Mouse (Mus musculus): ENCODE measurements around the gene Tspo. TPM values are rescaled to one million over a fixed set of nuclear protein-coding genes. Genes with fewer than 3 reads are reported as not detected.
A peak's percentile ranks its signal among the peaks of the same experiment; 100 is the strongest.

Gene Tspo
- total RNA-seq, 2 experiments from 2014 or later, result 395 to 578 TPM

DNA sequence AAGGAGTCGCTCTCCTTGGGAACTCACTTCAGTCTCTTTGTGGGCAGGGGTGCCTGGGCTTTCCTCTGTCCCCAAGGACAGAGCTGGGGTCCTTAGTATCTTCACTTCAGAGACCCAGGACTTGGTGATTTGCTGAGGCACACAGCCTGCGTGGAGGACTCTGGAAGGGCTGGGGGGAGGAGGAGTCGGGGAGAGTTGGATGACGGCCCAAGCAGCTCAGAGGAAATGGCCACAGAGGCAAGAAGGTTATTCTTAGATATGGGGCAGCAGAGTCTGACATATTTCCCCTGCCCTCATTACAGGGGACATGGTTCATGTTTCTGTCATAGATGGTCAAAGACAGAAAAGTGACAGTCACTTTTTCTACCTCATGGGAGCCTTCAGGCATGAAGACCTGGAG, 23.5 kb upstream of the Tspo start:
- DNase-seq (ENCODE audit: low spot score in 2 of 2), result no peak

DNA sequence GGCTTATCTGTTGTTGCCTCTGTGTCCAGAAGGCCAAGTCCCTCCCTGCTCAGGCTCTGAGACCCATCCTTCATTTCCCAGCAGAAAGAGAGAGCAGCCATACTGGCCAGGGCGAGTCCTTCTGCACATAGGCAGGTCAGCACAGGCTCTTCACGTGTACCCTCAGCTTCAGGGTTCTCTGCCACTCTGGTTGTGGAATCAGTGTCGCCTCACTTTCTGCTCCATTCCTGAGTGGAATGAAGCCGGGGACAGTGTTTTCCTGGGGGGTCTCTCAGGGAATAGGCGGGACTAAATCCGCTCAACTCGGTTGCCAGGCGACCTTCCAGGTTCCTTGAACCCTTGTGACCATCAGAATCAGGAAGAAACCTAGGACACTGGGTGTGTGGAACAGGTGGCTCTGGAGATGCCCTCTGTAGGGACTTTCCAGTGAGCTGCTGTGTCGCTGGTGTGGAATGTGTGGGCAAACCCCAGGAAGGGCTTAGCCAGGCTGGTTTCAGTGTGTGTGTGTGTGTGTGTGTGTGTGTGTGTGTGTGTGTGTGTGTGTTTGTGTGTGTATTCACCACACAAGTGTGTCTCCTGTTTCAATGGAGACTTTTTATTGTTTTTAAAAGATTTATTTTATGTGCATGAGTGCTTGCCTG, 21.6 kb upstream of the Tspo start:
- DNase-seq (ENCODE audit: low spot score in 2 of 2), result no peak

DNA sequence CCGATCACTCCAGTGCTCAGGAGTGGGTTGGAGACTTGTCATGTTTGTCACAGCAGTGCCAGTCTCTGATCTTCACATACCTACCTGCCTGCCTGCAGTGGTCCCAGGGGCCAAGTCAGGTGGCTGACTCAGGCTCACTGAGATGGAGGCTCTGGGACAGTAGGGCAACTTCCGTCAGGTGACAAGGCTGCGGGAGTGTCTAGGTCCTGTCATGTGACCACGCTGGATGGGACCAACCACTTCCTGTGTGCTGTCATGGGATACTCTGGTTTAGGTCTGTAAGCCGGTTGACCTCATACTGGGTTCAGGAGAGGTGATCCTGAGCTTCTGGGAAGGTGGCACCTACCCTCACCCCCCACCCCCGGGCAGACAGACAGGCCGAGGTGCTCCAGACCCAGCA, 17.4 kb upstream of the Tspo start:
- no peak for DNase-seq (ENCODE audit: low spot score in 2 of 2)

DNA sequence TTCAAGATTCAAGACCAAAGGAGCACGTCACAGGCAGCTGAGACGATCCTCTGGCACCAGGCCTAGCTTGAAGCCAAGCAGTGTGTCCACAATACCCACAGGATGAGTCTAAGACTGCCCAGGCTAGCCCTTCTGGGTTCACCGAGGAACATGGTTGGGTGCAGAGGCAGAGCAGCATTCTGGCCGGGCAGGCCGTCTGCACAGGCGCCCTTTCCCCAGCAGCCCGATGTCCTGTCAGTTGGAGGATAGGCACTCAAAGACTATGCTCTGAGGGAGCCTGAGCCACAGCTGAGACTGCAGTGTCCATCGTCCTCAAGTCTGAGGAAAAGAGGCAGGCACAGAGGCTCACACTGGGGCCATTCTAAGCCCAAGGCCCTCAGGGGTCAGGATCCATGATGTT, 16.2 kb upstream of the Tspo start:
- DNase-seq (ENCODE audit: low spot score in 2 of 2), result no peak

DNA sequence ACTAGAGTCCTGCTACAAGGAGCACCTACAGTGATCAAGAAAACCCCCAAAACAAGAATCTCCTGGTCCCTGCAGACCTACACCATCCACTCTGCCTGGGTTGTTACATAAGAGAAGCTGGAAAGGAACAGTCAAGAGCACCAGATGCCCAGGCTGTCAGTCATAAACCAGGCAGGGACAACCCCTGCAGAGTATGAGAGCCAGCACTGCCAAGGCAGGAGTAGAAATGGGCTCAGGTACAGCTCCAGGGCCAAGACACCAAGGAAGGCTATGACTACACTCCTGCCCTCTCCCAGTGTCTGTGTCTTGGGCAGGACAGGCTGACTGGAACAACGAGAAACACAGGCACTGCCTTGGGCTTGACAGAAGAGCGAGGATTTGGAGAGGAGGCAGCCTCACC, 13.3 kb upstream of the Tspo start:
- DNase-seq (ENCODE audit: low spot score in 2 of 2), result no peak

DNA sequence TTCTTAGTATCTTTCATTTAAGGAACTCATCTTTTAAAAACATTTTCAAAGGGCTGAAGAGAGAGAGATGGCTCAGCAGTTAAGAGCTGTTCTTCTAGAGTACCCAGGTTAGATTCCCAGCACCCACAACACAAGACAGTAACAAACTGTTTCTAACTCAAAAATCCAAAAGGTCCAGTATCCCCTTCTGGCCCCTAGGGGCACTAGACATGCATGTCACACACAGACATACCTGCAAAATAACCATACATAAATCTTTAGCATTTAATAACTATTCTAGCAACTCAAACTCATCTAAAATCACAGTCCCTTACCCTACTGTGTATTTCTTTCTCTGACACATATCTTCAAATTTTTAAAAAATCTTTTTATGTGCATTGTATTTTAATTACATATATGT, 9.6 kb upstream of the Tspo start:
- DNase-seq (ENCODE audit: low spot score in 2 of 2), result no peak

DNA sequence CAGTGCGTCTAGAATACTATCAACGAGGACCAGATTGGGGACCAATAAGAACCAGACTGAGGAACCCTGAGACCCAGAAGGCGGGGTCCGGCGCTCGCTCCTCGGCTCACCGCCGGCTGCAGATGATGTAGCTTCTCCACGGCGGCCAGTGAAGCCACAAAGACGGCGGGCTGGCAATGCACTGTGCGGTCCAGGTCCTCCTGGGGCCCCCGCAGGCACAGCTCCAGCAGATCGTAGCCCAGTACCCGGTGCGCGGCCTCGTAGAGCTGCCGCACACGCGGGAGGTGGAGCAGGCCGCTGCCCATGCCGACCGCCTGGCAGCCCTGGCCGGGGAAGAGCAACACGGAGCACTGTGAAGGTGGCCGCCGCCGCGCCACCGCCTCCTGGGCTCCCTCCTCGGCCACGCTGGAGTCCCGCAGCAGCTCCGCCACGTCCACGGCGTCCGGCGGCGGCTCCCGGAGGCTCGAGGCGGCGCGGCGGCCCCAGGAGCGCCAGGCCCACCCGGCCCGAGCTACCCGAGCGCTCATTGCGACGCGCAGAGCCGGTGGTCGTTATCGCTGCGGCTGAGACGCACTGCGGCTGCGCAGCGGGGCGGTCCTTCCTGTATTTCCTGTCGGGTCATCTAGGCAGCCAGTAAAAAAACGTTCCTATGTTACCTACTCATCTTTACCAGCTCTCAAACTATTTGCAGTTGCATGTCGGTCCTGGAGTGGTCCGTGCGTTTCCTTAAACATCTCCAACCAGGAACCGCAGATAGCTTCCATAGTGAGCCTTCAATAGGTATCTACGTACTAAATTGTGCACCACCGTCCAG, 8.0 kb upstream of the Tspo start:
- peak; percentile 84 to 85 for DNase-seq (ENCODE audit: low spot score in 2 of 2)

DNA sequence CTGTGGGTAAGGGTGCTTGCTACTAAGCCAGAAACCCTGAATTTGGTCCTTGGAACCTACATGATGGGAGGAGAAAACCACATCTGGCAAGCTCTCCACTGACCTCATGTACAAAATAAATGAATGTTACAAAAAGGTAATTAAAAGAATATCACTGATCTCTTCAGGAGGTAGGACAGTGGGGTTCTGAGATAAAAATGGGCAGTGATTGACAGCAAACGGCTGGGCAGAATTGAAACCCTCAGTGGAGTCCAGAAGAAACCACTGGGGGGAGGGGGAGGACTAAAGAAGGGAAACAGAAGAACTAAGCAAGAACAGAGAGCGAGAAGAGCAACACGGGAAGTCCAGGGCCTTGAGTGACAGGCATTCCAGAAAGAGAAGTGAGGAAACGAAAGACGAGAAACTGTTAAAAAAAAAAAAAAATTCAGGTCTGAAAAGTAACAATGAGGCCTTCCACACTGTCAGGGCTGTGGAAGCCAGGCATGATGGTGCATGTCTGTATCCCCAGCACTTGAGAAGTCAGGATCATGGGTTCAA, 2.4 kb upstream of the Tspo start:
- no peak for DNase-seq (ENCODE audit: low spot score in 2 of 2)

DNA sequence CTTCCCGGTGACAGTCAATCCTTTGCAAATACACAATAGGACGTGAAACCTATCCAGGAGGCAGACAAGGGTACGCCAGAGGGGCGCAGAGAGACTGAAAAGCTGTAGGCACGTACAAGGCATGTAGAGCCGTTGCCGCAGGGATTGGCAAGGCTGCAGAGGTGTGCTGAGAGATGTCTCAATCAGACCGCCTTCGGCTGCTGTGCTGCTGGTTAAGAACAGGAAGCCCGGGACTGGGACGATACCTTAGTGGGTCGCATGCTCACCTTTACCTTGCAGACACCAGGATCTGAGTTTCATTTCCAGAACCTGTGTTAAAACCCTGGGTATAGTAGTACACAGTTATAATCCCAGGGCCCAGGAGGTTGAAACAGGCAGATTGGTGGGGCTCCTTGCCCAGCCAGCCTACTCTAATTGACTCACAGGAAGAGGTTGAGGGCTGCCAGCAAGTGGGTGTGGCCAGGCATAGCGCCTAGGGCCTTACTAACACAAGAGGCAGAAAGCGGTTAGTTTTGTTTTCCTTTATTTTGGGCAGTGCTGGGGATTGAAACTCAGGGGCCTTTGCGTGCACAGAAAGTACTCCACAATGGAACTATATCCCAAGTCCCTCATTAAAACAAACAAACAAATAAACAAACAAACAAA, 644 bp upstream of the Tspo start:
- DNase-seq (ENCODE audit: low spot score in 2 of 2), result peak; percentile 66 to 72

DNA sequence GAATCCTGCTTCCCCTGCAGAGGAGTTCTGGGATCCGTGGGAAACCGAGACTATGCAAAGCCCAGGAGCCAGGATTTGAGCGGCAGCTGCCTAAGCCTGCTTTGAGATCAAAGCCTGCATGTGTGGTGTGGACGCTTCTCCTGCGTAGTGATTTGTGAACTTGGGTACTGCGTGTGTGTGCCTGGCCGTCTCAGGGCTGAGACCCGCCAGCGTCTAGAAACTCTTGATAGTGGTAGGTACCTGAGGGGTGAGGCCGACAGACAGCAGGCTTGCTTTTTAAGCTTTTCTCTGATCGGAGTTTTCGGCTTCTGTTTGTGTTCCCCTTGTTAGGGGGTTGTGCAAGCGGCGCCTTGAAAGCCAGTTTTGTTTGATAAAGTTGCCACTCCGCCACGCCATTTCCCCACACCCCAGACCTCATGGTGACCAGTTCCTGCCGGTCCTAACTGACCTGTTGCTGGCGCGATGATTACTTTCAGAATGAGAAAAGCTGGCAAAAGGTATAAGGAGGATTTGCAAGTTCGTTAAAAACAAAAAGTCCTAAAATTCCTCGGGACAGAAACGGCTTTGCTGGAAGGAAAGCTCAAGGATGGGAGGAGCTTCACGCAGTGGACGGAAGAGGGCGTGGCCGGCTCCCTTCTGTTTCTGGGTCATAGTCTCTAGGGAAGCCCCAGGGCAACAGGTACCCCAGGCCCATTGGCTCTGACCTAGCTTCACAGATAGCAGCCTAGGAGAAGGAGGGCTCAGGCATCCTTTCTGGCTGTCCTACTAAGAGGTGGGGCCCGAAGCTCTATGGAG, 662 bp downstream of the Tspo start:
- peak; percentile 60 to 64 for DNase-seq (ENCODE audit: low spot score in 2 of 2)

DNA sequence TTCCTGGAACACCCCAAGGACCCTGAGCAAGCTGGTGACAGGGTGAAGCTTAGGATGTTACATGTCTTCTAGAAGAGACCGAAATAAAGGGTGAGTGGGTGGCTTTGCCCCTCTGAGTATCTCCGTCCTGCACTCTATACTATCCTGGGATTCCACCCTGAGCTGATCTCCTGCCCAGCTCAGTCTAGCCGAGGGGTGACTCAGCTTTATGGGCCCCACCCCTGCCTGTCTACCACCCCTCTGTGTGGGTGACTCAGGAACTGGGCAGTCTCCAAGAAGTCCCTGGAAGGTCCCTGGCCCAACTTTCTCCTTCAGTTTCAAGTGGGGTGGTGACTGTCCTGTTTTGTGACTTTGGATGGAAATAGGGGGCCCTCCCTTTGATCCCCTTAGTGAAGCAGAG, 2.0 kb downstream of the Tspo start:
- peak; percentile 55 to 65 for DNase-seq (ENCODE audit: low spot score in 2 of 2)

DNA sequence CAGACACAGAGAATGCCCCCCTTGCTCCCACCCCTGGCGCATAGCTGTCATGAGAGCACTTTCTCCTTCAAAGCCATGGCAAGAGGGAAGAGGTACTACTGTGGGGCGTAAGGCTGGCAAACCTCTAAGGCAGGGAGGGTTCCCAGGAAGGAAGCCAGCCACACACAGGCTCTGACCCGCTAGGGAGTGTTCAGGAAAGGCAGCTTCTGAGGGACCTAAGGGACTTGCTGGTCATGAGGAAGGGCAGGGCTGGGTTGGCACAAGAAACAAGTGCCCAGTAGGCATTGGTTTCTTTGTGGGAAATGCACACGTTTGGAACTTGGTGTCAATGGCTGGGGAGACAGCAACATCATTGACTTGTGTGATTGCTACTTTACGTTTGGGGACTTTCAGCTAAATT, 2.6 kb downstream of the Tspo start:
- DNase-seq (ENCODE audit: low spot score in 2 of 2), result no peak

DNA sequence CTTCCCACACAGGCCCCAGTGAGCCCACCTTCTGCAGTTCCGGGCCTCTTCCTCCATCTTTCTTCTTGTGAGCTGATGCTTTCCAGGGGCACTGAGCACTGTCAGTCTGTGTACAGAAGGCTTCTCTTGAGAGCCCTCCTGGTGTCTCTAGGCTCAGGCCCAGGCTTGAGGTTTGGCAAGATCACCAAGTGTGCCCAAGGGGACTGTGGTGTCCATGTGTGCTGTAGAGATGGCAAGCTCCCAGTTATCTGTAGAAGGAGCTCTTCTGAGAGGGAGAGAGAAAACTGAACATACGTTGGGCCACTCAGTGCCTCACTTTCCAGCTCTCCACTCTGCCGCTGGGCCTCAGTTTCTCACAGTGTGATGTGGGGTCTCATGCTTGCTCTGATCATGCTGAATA, 4.3 kb downstream of the Tspo start:
- no peak for DNase-seq (ENCODE audit: low spot score in 2 of 2)

DNA sequence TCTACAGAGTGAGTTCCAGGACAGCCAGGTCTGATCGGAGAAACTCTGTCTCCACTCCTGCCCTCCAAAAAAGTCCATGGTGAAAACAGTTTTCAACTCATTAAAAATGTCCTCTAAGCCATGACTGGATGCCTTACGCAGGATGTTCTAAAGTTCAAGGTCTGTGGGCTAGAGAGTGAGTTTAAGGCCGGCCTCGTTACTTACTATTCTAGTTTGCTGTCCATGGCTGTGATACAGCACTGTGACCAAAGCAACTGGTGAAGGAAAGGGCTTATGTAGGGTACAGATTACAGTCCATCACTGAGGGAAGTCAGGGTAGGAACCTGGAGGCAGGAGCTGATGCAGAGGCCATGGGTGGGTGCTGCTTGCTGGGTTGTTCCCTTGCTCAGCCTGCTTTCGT, 5.2 kb downstream of the Tspo start:
- no peak for DNase-seq (ENCODE audit: low spot score in 2 of 2)

DNA sequence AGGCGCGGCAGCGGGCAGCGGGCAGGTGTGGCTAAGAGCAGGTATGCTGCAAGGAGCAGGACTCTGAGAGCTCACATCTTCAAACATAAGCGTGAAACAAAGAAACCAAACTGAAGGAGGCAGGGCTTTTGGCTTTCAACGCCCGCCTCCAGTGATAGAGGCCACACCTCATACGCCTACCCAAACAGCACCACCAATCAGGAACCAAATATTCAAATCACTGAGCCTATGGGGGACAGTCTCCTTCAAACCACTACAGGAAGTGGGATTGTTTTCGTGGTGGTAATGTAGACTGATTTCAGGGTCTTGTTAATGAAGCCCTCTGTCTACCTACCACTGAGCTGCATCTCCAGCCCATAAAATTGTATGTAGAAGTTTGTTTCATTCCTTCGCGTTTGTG, 6.3 kb downstream of the Tspo start:
- DNase-seq (ENCODE audit: low spot score in 2 of 2), result no peak

DNA sequence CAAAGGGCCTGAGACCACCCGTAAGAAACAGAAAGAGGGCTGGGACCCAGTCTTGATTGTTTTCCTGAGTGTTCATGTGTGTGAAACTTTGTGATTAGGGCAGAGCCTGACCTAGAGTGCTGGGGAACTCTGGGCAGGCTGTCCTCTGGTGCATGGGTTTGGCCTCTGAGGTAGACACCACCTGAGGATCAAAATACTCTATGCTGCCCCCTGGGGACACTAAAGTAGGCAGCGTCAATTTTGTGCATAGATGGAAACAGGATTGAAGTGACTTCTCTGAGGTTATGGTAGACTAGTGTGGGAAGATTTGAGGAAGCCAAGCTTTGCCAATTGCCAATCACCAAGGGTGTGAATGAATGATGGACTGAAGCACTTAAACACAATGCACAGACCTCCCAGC, 7.2 kb downstream of the Tspo start:
- DNase-seq (ENCODE audit: low spot score in 2 of 2), result no peak

DNA sequence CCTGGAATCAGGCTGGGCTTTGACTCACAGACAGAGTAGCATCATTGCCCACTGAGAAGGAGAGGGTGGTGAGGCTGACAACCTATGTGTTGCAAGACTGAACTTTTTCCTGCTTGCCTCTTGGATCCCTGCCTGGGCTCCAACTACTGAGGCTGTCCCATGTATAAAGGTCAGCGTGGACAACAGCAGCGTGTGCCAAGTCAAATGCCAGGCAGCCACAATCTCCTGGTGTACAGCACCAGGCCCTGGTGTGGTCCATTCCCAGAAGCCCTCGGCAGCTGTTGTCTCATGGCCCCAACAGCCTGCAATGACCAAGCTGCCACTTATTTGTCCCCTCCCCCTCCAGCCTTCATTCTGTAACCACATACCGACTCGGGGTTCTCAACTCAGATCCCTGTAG, 8.2 kb downstream of the Tspo start:
- DNase-seq (ENCODE audit: low spot score in 2 of 2), result no peak

DNA sequence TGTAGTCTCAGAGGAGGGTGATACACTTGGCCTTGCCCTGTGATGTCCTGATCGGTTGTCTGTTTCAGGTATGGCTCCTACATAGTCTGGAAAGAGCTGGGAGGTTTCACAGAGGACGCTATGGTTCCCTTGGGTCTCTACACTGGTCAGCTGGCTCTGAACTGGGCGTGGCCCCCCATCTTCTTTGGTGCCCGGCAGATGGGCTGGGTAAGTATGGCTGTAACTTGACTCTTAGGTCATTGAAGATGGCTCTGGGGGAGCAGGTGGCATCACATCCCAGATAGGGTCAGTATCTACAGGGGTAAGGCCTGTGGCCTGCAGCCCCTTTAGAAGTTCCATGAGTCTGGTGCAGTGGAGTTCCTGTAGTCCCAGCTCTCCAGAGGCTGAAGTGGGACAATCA, 8.7 kb downstream of the Tspo start:
- no peak for DNase-seq (ENCODE audit: low spot score in 2 of 2)

DNA sequence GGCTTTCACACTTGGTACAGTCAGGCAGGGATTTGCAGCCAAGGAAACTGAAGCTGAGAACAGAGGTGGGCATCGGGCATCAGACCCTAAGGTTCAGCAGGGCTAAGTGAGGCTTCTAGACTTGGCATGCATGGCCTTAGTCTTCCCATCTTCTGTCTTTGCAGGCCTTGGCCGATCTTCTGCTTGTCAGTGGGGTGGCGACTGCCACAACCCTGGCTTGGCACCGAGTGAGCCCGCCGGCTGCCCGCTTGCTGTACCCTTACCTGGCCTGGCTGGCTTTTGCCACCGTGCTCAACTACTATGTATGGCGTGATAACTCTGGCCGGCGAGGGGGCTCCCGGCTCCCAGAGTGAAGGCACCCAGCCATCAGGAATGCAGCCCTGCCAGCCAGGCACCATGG, 10.2 kb downstream of the Tspo start:
- no peak for DNase-seq (ENCODE audit: low spot score in 2 of 2)

DNA sequence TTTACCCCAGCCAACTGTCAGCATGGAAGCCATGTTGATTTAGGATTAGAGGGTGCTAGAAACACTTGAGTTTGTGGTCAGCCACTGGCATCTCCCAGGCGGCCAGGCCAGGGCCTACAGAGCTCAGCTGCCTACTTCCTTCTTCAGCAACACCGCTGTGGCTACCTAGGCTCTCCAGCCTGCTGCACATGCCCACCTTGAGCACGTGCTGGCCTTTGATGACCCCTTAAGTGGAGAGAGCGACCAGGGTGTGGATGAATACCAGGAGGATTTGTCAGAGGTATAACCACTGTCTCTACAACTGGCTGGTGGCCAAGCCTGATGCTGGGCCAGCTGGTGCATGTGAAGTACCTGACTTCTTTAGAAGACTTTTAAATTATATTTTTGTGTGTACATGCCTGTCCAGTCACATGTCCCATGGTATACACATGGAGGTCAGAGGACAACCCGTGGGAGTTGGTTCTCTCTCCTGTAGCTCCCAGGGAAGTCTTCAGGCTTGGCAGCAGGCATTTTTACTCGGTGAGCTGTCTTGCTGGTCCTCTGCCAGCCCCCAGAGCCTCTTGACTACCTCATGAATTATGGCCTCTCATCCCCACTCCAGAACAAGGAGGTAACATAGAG, 11.4 kb downstream of the Tspo start:
- DNase-seq (ENCODE audit: low spot score in 2 of 2), result peak in 1 of 2 experiments; percentile 49

DNA sequence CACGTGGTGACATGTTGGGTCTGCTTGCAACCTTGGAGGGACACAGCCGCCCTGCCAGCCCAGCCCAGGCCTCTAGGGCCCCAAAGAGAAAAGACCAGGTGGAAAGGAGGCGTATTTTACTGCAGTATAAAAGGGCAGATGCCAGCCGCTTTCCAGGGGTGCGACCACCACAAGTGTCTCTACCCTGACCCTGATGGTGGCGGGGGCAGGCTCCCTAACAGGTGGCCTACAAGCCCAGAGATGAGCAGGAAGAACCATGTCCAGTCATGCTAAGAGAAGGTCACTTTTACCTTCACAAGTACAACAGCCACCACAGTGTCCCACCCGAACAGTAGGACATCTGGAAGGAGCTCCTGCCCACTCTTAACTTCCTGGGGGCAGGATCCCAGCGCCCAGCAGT, 12.2 kb downstream of the Tspo start:
- DNase-seq (ENCODE audit: low spot score in 2 of 2), result no peak
